Comparison of ENCODE assay signal across 23 mouse cellular contexts in the genomic region with DNA sequence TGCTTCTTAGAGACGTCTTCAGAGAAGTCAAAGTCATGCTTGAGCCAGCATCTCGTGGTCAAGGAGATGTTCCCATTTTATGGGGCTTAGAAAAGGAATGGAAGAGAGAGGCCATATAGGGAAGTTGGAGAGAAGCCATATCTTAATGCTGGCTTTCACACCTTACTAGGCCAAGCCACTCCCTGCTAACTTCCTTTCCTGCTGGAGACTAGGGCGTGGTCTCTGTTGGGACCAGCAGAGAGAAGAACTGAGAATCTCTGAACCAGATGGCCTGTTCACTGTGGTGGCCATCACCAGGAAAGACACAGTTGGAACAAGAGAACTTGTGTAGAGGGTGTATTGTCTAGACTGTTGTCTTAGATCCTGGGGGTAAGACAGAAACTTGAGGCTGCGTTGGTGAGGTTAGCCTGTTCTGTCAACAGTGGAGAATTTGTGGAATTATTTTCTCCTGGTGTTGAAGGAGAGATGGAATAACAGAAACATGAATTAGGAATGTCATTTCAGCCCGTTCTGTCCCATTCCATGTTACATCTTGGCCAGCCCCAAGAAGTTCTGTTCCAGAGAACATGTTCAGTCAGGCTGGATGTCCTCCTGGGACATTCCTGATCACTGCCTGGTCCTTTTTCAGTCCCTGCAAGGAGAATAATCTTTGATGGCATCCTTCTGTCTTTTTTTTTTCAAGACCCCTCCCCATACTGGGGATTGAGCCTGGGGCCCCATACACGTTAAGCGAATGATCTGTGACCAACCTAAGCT.
DNase-seq lines count a peak whose midpoint lies in the region; TF ChIP-seq lines count a peak whose summit lies in the region.
"Had no signal": no experiment of that assay in that cellular context is flagged by ENCODE, and none has a peak within 500 bp of the region (broad histone marks: within the 10 kb centered on the region; RNA-seq: fewer than 3 reads in every experiment).

No protein-coding gene starts in this region.

- H3K27ac ChIP-seq in testis, adult 2 months (ENCODE audit: control insufficient read depth, insufficient read depth, low read depth, low read length), result peak overlapping the region; percentile 16; the same call in 1 of the 2 replicates
- H3K27ac ChIP-seq: forebrain, embryonic 13.5 days; heart, embryonic 15.5 days; limb, embryonic 12.5 days; liver, embryonic 12.5 days; midbrain, embryonic 12.5 days had no signal

- no peak overlapping the region for H3K4me3 ChIP-seq in testis, adult 2 months (ENCODE audit: control insufficient read depth, low read depth, low read length)
- H3K4me3 ChIP-seq: erythroblast, embryonic 14.5 days; forebrain, embryonic 13.5 days; heart, embryonic 15.5 days; limb, embryonic 12.5 days; liver, embryonic 12.5 days; midbrain, embryonic 12.5 days had no signal

- TF ChIP-seq POLR2A in testis, adult 2 months (IDR thresholded peaks at IDR 0.05; ENCODE audit: control insufficient read depth, low read depth, low read length), result no peak

- no peak for TF ChIP-seq CTCF in testis, adult 2 months (IDR thresholded peaks at IDR 0.05; ENCODE audit: control insufficient read depth, insufficient read depth, insufficient replicate concordance, low read depth, low read length)

- 65% methylated on average over 7 of the region's 7 CpGs for WGBS in large intestine, adult 2 months

- H3K36me3 ChIP-seq in testis, adult 2 months (ENCODE audit: control insufficient read depth, insufficient read depth, low read length), result no peaks in the 10 kb centered on the region
- H3K36me3 ChIP-seq: heart, embryonic 15.5 days; limb, embryonic 12.5 days; liver, embryonic 12.5 days; midbrain, embryonic 12.5 days had no signal

- H3K4me1 ChIP-seq in testis, adult 2 months (ENCODE audit: control insufficient read depth, insufficient read depth, low read length), result no peaks in the 10 kb centered on the region; the same call in 1 of the 2 replicates
- H3K4me1 ChIP-seq: forebrain, embryonic 13.5 days; limb, embryonic 12.5 days; midbrain, embryonic 12.5 days had no signal

- DNase-seq in heart, adult 11 months, result peak; percentile 94
- no peak for DNase-seq in heart, postnatal 4 days
- DNase-seq in testis, postnatal 10 days (ENCODE audit: low spot score), result no peak
- DNase-seq in large intestine, adult 2 months (ENCODE audit: low read depth, low spot score), result peak; percentile 47
- DNase-seq in frontal cortex, adult 2 months (ENCODE audit: extremely low spot score in 1 of 2, low spot score in 1 of 2), result no peak
- no peak for DNase-seq in left cerebral cortex, adult 9 months (ENCODE audit: low spot score in 2 of 2)
- DNase-seq in spleen, postnatal 14 days (ENCODE audit: low spot score in 2 of 2), result no peak
- DNase-seq: cerebellum, adult 2 months; gastrocnemius, postnatal 36 days; kidney, adult 9 months; kidney, postnatal 25 days; lung, adult 2 months; lung, postnatal 4 days; right cerebral cortex, postnatal 14 days; spleen, adult 18-20 months; thymus, adult 2 months had no signal

- no peaks in the 10 kb centered on the region for H3K27me3 ChIP-seq in testis, adult 2 months (ENCODE audit: control insufficient read depth, insufficient read depth, low read length)
- H3K27me3 ChIP-seq: forebrain, embryonic 13.5 days; heart, embryonic 15.5 days; limb, embryonic 12.5 days; liver, embryonic 12.5 days; midbrain, embryonic 12.5 days had no signal

Comparison
In these comparisons a context has a peak if more than half of its experiments do, and no peak if none do; other contexts are left out.
1. DNase-seq: peak in heart, adult 11 months (single experiment) and large intestine, adult 2 months (single experiment); none in heart, postnatal 4 days (single experiment), testis, postnatal 10 days (single experiment), frontal cortex, adult 2 months (0 of 2), left cerebral cortex, adult 9 months (0 of 2) and spleen, postnatal 14 days (0 of 2).